Mouse (Mus musculus) brain, adult 10 weeks (tissue): ENCODE data around the gene Tgfbi. TPM values are rescaled to one million over a fixed set of nuclear protein-coding genes. Genes with fewer than 3 reads are reported as not detected.

ENCODE experiments used
- polyA plus RNA-seq: library from polyadenylated mRNA; stranded (reverse); fragments of 350-450 nt; fragmentation: Illumina TruSeq; extraction: RNeasy Lipid Tissue Mini Kit (QIAGEN cat#74804); gene quantifications from one replicate; pipeline ENCODE4 v1.2.3, GENCODE M21; 2015; ENCODE audit warnings: low read depth, low replicate concordance

The Tgfbi gene
- polyA plus RNA-seq: 4.1 TPM

GRCm38 (mm10) chr13:56609103-56609856 is at the start of gene Tgfbi:
Gene Tgfbi (plus strand): TSS chr13:56609523.

Other genes starting within 250 kb of the Tgfbi start
- gene Gm3045, start 182.9 kb upstream of the Tgfbi start, polyA plus RNA-seq: not detected
- not detected for gene Slc25a48, start 171.2 kb upstream of the Tgfbi start, polyA plus RNA-seq
- not detected for gene Il9, start 127.3 kb upstream of the Tgfbi start, polyA plus RNA-seq
- gene Fbxl21, start 87.1 kb upstream of the Tgfbi start, polyA plus RNA-seq: 8.6 TPM
- gene Lect2, start 61.0 kb upstream of the Tgfbi start, polyA plus RNA-seq: not detected
- gene Smad5, start 93.5 kb downstream of the Tgfbi start, polyA plus RNA-seq: 15.8 TPM
- gene Gm45623, start 144.3 kb downstream of the Tgfbi start, polyA plus RNA-seq: 6.8 TPM